Mouse (Mus musculus) heart, embryonic 14.5 days (tissue): ENCODE results near the gene Rbp7. TPM values are rescaled to one million over a fixed set of nuclear protein-coding genes. Genes with fewer than 3 reads are reported as not detected.

ENCODE experiments used
- ATAC-seq: fragments of 200-750 bp; cut with Nextera tagmentation; 2 replicates; pipeline ENCODE4 v1.8.0; 2017; ENCODE audit warnings: low read depth, moderate TSS enrichment; ENCODE audit not compliant: insufficient number of reproducible peaks, insufficient read depth, low FRiP score
- H3K27ac ChIP-seq, 2 experiments: fragments of 200-500 bp in 1 of 2; fragments of 300-500 bp in 1 of 2; sonication (generic) in 1 of 2; replicated peaks in 1 of 2; 2 replicates each; pipeline ENCODE4 v1.5.1; 2012 to 2014; ENCODE audit warnings: low read depth in 2 of 2, low read length in 2 of 2, control low read depth in 1 of 2, mild to moderate bottlenecking in 1 of 2, mixed read lengths in 1 of 2; ENCODE audit not compliant: control insufficient read depth in 1 of 2, insufficient read depth in 1 of 2
- H3K27me3 ChIP-seq: fragments of 300-500 bp; sonication (generic); 2 replicates; pipeline ENCODE4 v1.6.1; 2014; ENCODE audit warnings: mild to moderate bottlenecking, low read length, control low read depth; ENCODE audit not compliant: control insufficient read depth, insufficient read depth
- H3K36me3 ChIP-seq: fragments of 300-500 bp; sonication (generic); 2 replicates; pipeline ENCODE4 v1.6.1; 2014; ENCODE audit warnings: mild to moderate bottlenecking, control low read depth, low read length, mixed read lengths; ENCODE audit not compliant: control insufficient read depth, insufficient read depth
- H3K4me1 ChIP-seq, 2 experiments: fragments of 200-500 bp in 1 of 2; fragments of 300-500 bp in 1 of 2; sonication (generic) in 1 of 2; 2 replicates each; pipeline ENCODE4 v1.6.1; 2012 to 2014; ENCODE audit warnings: low read length in 2 of 2, control low read depth in 1 of 2, mixed read lengths in 1 of 2; ENCODE audit not compliant: control insufficient read depth in 2 of 2, insufficient read depth in 2 of 2
- H3K4me2 ChIP-seq: fragments of 300-500 bp; sonication (generic); 2 replicates; pipeline ENCODE4 v1.6.1; 2014; ENCODE audit warnings: mild to moderate bottlenecking, low read length
- H3K4me3 ChIP-seq, 2 experiments: fragments of 200-500 bp in 1 of 2; fragments of 300-500 bp in 1 of 2; sonication (generic) in 1 of 2; 2 replicates each; pipeline ENCODE4 v1.5.1; 2012 to 2014; ENCODE audit warnings: low read length in 2 of 2, mild to moderate bottlenecking in 2 of 2, control low read depth in 1 of 2, low read depth in 1 of 2, moderate library complexity in 1 of 2; ENCODE audit not compliant: control insufficient read depth in 1 of 2, insufficient read depth in 1 of 2
- H3K9ac ChIP-seq: fragments of 300-500 bp; sonication (generic); 2 replicates; pipeline ENCODE4 v1.6.1; 2014; ENCODE audit warnings: mild to moderate bottlenecking, low read length
- H3K9me3 ChIP-seq: fragments of 300-500 bp; sonication (generic); 2 replicates; pipeline ENCODE4 v1.6.1; 2016; ENCODE audit warnings: low read length, control low read depth; ENCODE audit not compliant: control insufficient read depth
- WGBS: fragments of 180-500 bp; shearing (Covaris S2); extraction: QIAGEN DNeasy Blood & Tissue Kit; methylation state at CpG from one replicate; pipeline ENCODE4 v1.1.7; 2014; 5-methylcytosine and 5-hydroxymethylcytosine counted together
- polyA plus RNA-seq: library from polyadenylated mRNA; unstranded; fragments of >200 nt; fragmentation: Nextera tagmentation; extraction: Ambion mirVana; gene quantifications from 2 replicates; pipeline ENCODE4 v1.2.1, GENCODE M21; 2014

Rbp7 gene
- polyA plus RNA-seq, 1 experiment from 2014 or later = 8.6 TPM

- Histone ChIP-seq H3K9me3 (no peaks in the 10 kb centered on the region), H3K4me3 (peak overlapping the region; percentile 40 to 91), H3K36me3 (no peaks in the 10 kb centered on the region), H3K4me2 (peak overlapping the region; percentile 80), H3K27me3 (no peaks in the 10 kb centered on the region), H3K27ac (peak overlapping the region; percentile 30 to 94; a peak in 3 of 4 replicates), H3K4me1 (peaks cover 2 to 22% of the 10 kb centered on the region in 2 experiments; a peak in 2 of 4 replicates), H3K9ac (peak overlapping the region; percentile 93)
- no peak for ATAC-seq
- 1% methylated on average over 9 of the region's 9 CpGs for WGBS
These were observed 30.0 kb downstream of the Rbp7 start for GRCm38 (mm10) chr4:149424755-149425154.

- H3K4me2 ChIP-seq = no peak overlapping the region
- ATAC-seq = no peak
- H3K9ac ChIP-seq = no peak overlapping the region
- H3K27me3 ChIP-seq = no peaks in the 10 kb centered on the region
- H3K36me3 ChIP-seq = no peaks in the 10 kb centered on the region
- WGBS = 71% methylated on average over 5 of the region's 5 CpGs
- H3K9me3 ChIP-seq = no peaks in the 10 kb centered on the region
- peak overlapping the region in 1 of 2 experiments; percentile 41; a peak in 1 of 4 replicates for H3K27ac ChIP-seq
- H3K4me1 ChIP-seq = peaks cover 19 to 50% of the 10 kb centered on the region in 2 experiments
- H3K4me3 ChIP-seq = no peak overlapping the region
These were observed 36.9 kb downstream of the Rbp7 start for GRCm38 (mm10) chr4:149417854-149418365.

- 83% methylated on average over 2 of the region's 2 CpGs for WGBS
These were observed 37.8 kb downstream of the Rbp7 start for GRCm38 (mm10) chr4:149416986-149417385.

GRCm38 (mm10) chr4:149416417-149416816 lies 38.4 kb downstream of the Rbp7 start:
- WGBS = 71% methylated on average over 10 of the region's 10 CpGs
- H3K27ac ChIP-seq = peak overlapping the region; percentile 46 to 57
- H3K4me1 ChIP-seq = peaks cover 19 to 46% of the 10 kb centered on the region in 2 experiments
- no peaks in the 10 kb centered on the region for H3K27me3 ChIP-seq
- H3K9ac ChIP-seq = 0 out of 2 replicates have a peak overlapping the region, but pooled peaks have one; percentile 1
- no peaks in the 10 kb centered on the region for H3K9me3 ChIP-seq
- H3K4me2 ChIP-seq = no peak overlapping the region
- no peak overlapping the region for H3K4me3 ChIP-seq
- no peak for ATAC-seq
- H3K36me3 ChIP-seq = peaks cover 7% of the 10 kb centered on the region

More at GRCm38 (mm10) chr4:149416986-149417385, 37.8 kb downstream of the Rbp7 start:
- peaks cover 7% of the 10 kb centered on the region for H3K36me3 ChIP-seq
- no peaks in the 10 kb centered on the region for H3K27me3 ChIP-seq
- no peak overlapping the region for H3K9ac ChIP-seq
- no peak overlapping the region for H3K4me3 ChIP-seq
- no peak for ATAC-seq
- H3K4me1 ChIP-seq = peaks cover 19 to 48% of the 10 kb centered on the region in 2 experiments
- H3K9me3 ChIP-seq = no peaks in the 10 kb centered on the region
- no peak overlapping the region for H3K4me2 ChIP-seq
- H3K27ac ChIP-seq = 0 out of 4 replicates have a peak overlapping the region, but pooled peaks of 1 of the 2 experiments have one; percentile 46

GRCm38 (mm10) chr4:149415651-149416169 lies 39.1 kb downstream of the Rbp7 start:
- H3K4me1 ChIP-seq = peaks cover 19 to 42% of the 10 kb centered on the region in 2 experiments
- 40% methylated on average over 13 of the region's 13 CpGs for WGBS
- peaks cover 7% of the 10 kb centered on the region for H3K36me3 ChIP-seq
- no peaks in the 10 kb centered on the region for H3K27me3 ChIP-seq
- no peaks in the 10 kb centered on the region for H3K9me3 ChIP-seq
- ATAC-seq = no peak
- H3K27ac ChIP-seq = peak overlapping the region; percentile 46 to 57
- no peak overlapping the region for H3K4me2 ChIP-seq
- no peak overlapping the region for H3K4me3 ChIP-seq
- H3K9ac ChIP-seq = 0 out of 2 replicates have a peak overlapping the region, but pooled peaks have one; percentile 1

- Histone ChIP-seq H3K9ac (no peak overlapping the region), H3K27ac (no peak overlapping the region), H3K36me3 (peaks cover 7% of the 10 kb centered on the region), H3K4me1 (peaks cover 19 to 38% of the 10 kb centered on the region in 2 experiments), H3K4me3 (no peak overlapping the region), H3K9me3 (no peaks in the 10 kb centered on the region), H3K27me3 (no peaks in the 10 kb centered on the region), H3K4me2 (no peak overlapping the region)
- 94% methylated on average over 3 of the region's 3 CpGs for WGBS
- ATAC-seq = no peak
These were observed 40.5 kb downstream of the Rbp7 start for GRCm38 (mm10) chr4:149414259-149414658.

- H3K27ac ChIP-seq = no peak overlapping the region
These were observed 45.0 kb downstream of the Rbp7 start for GRCm38 (mm10) chr4:149409759-149410158.

More at GRCm38 (mm10) chr4:149409759-149410158, 45.0 kb downstream of the Rbp7 start:
- WGBS = 95% methylated on average over 4 of the region's 4 CpGs
- no peak overlapping the region for H3K4me3 ChIP-seq
- H3K9me3 ChIP-seq = no peaks in the 10 kb centered on the region
- no peak overlapping the region for H3K4me2 ChIP-seq
- H3K27me3 ChIP-seq = no peaks in the 10 kb centered on the region
- peaks cover 9 to 18% of the 10 kb centered on the region in 2 experiments for H3K4me1 ChIP-seq
- H3K9ac ChIP-seq = no peak overlapping the region
- peaks cover 7% of the 10 kb centered on the region for H3K36me3 ChIP-seq
- no peak for ATAC-seq
